12 mouse cellular contexts compared by ENCODE assay signal in the genomic region with DNA sequence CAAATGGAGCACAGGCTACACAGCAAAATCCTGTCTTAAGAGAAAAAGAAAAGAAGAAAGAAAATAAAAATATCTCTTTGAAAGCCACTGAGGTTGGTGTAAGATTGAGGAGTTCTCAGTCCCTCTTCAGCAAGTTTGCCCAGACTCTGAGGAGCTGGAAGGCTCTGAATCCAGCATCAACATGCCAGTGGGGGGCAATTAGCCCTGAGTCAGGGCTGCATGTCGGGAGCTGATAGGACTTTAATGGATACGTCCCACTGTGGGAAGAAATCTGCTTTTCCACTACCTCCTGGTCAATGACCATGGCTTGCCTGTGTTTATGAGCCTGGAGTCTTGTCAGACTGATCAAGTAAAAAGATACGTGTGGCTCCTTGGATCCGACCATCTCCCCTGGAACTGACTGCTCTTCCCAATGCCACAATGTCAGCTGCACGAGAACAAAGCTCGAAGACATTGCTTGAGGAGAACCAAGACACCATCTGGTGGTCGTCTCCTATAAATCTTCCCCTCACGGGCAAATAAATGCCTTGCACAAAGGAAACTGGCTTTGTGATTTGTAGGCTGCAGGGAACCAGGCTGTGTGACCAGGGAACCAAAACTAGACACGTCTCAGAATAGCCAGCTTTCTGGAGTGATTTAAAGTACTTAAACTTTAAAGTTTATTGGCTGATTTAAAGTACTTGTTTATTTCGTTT. TPM values are rescaled to one million over a fixed set of nuclear protein-coding genes. Genes with fewer than 3 reads are reported as not detected.
A peak's percentile ranks its signal among the peaks of the same experiment; 100 is the strongest.
DNase-seq lines count a peak whose midpoint lies in the region; ATAC-seq lines count a peak whose summit lies in the region.
"Had no signal": no experiment of that assay in that cellular context is flagged by ENCODE, and none has a peak within 500 bp of the region (broad histone marks: within the 10 kb centered on the region; RNA-seq: fewer than 3 reads in every experiment).

No protein-coding gene starts in this region.

- peaks cover 8% of the 10 kb centered on the region; the same call in 1 of the 2 replicates for H3K4me1 ChIP-seq in hindbrain, embryonic 14.5 days (replicated peaks; ENCODE audit: control insufficient read depth, insufficient read depth, low read length)
- peaks cover 9% of the 10 kb centered on the region for H3K4me1 ChIP-seq in hindbrain, embryonic 16.5 days (ENCODE audit: control insufficient read depth, insufficient read depth, low read depth, low read length)
- peaks cover 29% of the 10 kb centered on the region for H3K4me1 ChIP-seq in neural tube, embryonic 15.5 days
- H3K4me1 ChIP-seq in brown adipose tissue, adult 24 weeks (ENCODE audit: control insufficient read depth, insufficient read depth, insufficient read length, low read length), result peaks cover 10% of the 10 kb centered on the region

- H3K9ac ChIP-seq in hindbrain, embryonic 14.5 days, result no peak overlapping the region
- H3K9ac ChIP-seq in hindbrain, embryonic 16.5 days (ENCODE audit: low read depth, low read length), result no peak overlapping the region
- H3K9ac ChIP-seq in neural tube, embryonic 15.5 days (replicated peaks), result no peak overlapping the region
- H3K9ac ChIP-seq: limb, embryonic 13.5 days had no signal

- no peak overlapping the region for H3K4me3 ChIP-seq in hindbrain, embryonic 14.5 days (replicated peaks; ENCODE audit: low read length)
- no peak overlapping the region for H3K4me3 ChIP-seq in hindbrain, embryonic 16.5 days (ENCODE audit: low read length)
- no peak overlapping the region for H3K4me3 ChIP-seq in neural tube, embryonic 15.5 days (replicated peaks)
- H3K4me3 ChIP-seq in brown adipose tissue, adult 24 weeks (ENCODE audit: insufficient read depth, low read depth, low read length), result no peak overlapping the region
- H3K4me3 ChIP-seq: limb, embryonic 13.5 days had no signal

- no peaks in the 10 kb centered on the region for H3K27me3 ChIP-seq in hindbrain, embryonic 14.5 days (ENCODE audit: control insufficient read depth, insufficient read depth, low read length)
- no peaks in the 10 kb centered on the region for H3K27me3 ChIP-seq in hindbrain, embryonic 16.5 days (replicated peaks; ENCODE audit: control insufficient read depth, insufficient read depth, low read length)
- no peaks in the 10 kb centered on the region; the same call in 1 of the 2 replicates for H3K27me3 ChIP-seq in neural tube, embryonic 15.5 days (replicated peaks)

- ATAC-seq in hindbrain, embryonic 14.5 days (ENCODE audit: low FRiP score), result no peak
- ATAC-seq in hindbrain, embryonic 16.5 days, result no peak
- no peak for ATAC-seq in neural tube, embryonic 15.5 days (ENCODE audit: low FRiP score)
- ATAC-seq in inflammation-experienced regulatory T-cells, adult 6 months, result no peak
- ATAC-seq: forebrain, embryonic 16.5 days had no signal

- no peaks in the 10 kb centered on the region for H3K36me3 ChIP-seq in hindbrain, embryonic 14.5 days (replicated peaks; ENCODE audit: control insufficient read depth, insufficient read depth)
- H3K36me3 ChIP-seq in hindbrain, embryonic 16.5 days (ENCODE audit: control insufficient read depth, insufficient read depth, low read length), result no peaks in the 10 kb centered on the region
- H3K36me3 ChIP-seq in neural tube, embryonic 15.5 days, result no peaks in the 10 kb centered on the region
- H3K36me3 ChIP-seq: limb, embryonic 13.5 days had no signal

- no peak overlapping the region for H3K4me2 ChIP-seq in hindbrain, embryonic 14.5 days (replicated peaks)
- no peak overlapping the region for H3K4me2 ChIP-seq in hindbrain, embryonic 16.5 days (ENCODE audit: low read length)
- H3K4me2 ChIP-seq in neural tube, embryonic 15.5 days, result no peak overlapping the region

- WGBS in hindbrain, embryonic 14.5 days, result 21% methylated on average over 10 of the region's 10 CpGs
- WGBS in hindbrain, embryonic 16.5 days, result 19% methylated on average over 10 of the region's 10 CpGs
- WGBS in neural tube, embryonic 15.5 days, result 6% methylated on average over 10 of the region's 10 CpGs

- H3K9me3 ChIP-seq in hindbrain, embryonic 14.5 days (ENCODE audit: control insufficient read depth, low read length), result no peaks in the 10 kb centered on the region
- no peaks in the 10 kb centered on the region for H3K9me3 ChIP-seq in hindbrain, embryonic 16.5 days (ENCODE audit: control insufficient read depth, low read length)
- no peaks in the 10 kb centered on the region for H3K9me3 ChIP-seq in neural tube, embryonic 15.5 days (replicated peaks)
- H3K9me3 ChIP-seq: limb, embryonic 13.5 days had no signal

- H3K27ac ChIP-seq in hindbrain, embryonic 14.5 days, result no peak overlapping the region
- H3K27ac ChIP-seq in hindbrain, embryonic 16.5 days (ENCODE audit: low read depth, low read length), result no peak overlapping the region
- no peak overlapping the region for H3K27ac ChIP-seq in neural tube, embryonic 15.5 days (replicated peaks)
- peak overlapping the region; percentile 75 for H3K27ac ChIP-seq in brown adipose tissue, adult 24 weeks (replicated peaks; ENCODE audit: low read depth, low read length)
- H3K27ac ChIP-seq: limb, embryonic 13.5 days; macrophage had no signal

- DNase-seq in hindbrain, embryonic 14.5 days (ENCODE audit: low spot score), result peak; percentile 64
- DNase-seq in neural tube, embryonic 10.5 days (ENCODE audit: extremely low spot score, low spot score), result peak; percentile 61
- DNase-seq in ovary, postnatal 10 days (ENCODE audit: low spot score), result no peak
- DNase-seq: layer of hippocampus, adult 9-11 months; thymus, adult 18-20 months had no signal

RNA-seq across cellular contexts. Expression of gene Trim2, which starts 39.9 kb away (rescaled TPM):
- polyA plus RNA-seq in hindbrain, embryonic 14.5 days (2014; fragmentation: Nextera tagmentation; extraction: Ambion mirVana), result 136 and 151 TPM in 2 replicates
- polyA plus RNA-seq in hindbrain, embryonic 16.5 days (2015; fragmentation: Nextera tagmentation; extraction: Ambion mirVana), result 151 and 154 TPM in 2 replicates
- polyA plus RNA-seq in neural tube, embryonic 15.5 days (2015; fragmentation: Nextera tagmentation; extraction: Ambion mirVana), result 108 and 137 TPM in 2 replicates
- 14.0 and 14.2 TPM in 2 replicates for polyA plus RNA-seq in brown adipose tissue, adult 24 weeks (2012; ENCODE audit: insufficient read depth, insufficient read length, missing spikeins)
- 1 to 10 TPM; 3.1 to 5.0 (median 4.8) TPM for polyA plus RNA-seq in inflammation-experienced regulatory T-cells, adult 6 months (2017; shearing (Covaris generic))
